21 mouse cellular contexts compared by ENCODE assay signal in genomic region chrX:105114994-105115393, GRCm38 (mm10). TPM values are rescaled to one million over a fixed set of nuclear protein-coding genes. Genes with fewer than 3 reads are reported as not detected.
A peak's percentile ranks its signal among the peaks of the same experiment; 100 is the strongest.
DNase-seq lines count a peak whose midpoint lies in the region; ATAC-seq and TF ChIP-seq lines count a peak whose summit lies in the region.
"Had no signal": no experiment of that assay in that cellular context is flagged by ENCODE, and none has a peak within 500 bp of the region (broad histone marks: within the 10 kb centered on the region; RNA-seq: fewer than 3 reads in every experiment).

No protein-coding gene starts in this region.

- DNase-seq in kidney, adult 9 months, result peak; percentile 7
- no peak for DNase-seq in kidney, adult 18-20 months
- DNase-seq in liver, adult 2 months (ENCODE audit: extremely low read depth, low read depth, low spot score), result peak; percentile 56
- no peak for DNase-seq in liver
- DNase-seq in lung, postnatal 36 days, result no peak
- DNase-seq: adrenal gland, adult 8-10 months; adrenal gland, postnatal 25 days; cerebellum, adult 18-20 months; cerebellum, adult 9-10 months; cerebellum, postnatal 14 days; gastrocnemius, adult 2 months; gastrocnemius, postnatal 14 days; heart, adult 11 months had no signal

- H3K79me2 ChIP-seq in liver, adult 2 months (ENCODE audit: control insufficient read depth, insufficient read depth, low read length), result no peaks in the 10 kb centered on the region

- ATAC-seq in megakaryocyte progenitor cell, adult 5-6 weeks (replicated peaks; ENCODE audit: poor library complexity), result peak; percentile 55; the same call in 1 of the 2 replicates
- ATAC-seq: activated CD4-positive, CD25-positive, alpha-beta regulatory T cell, adult 4 months; CD4-positive, CD25-positive, alpha-beta regulatory T cell, adult 4 months; forebrain, embryonic 13.5 days; forebrain, embryonic 16.5 days had no signal

- H3K4me1 ChIP-seq in liver, adult 2 months (ENCODE audit: control insufficient read depth, insufficient read depth, low read length), result no peaks in the 10 kb centered on the region; the same call in 1 of the 2 replicates
- H3K4me1 ChIP-seq: forebrain, embryonic 13.5 days; hindbrain, embryonic 12.5 days; hindbrain, embryonic 15.5 days had no signal

- H3K9ac ChIP-seq in liver, adult 2 months (ENCODE audit: low read depth, low read length), result no peak overlapping the region
- H3K9ac ChIP-seq: forebrain, embryonic 13.5 days; hindbrain, embryonic 12.5 days; hindbrain, embryonic 15.5 days had no signal

- no peak overlapping the region for H3K27ac ChIP-seq in liver, adult 2 months (replicated peaks; ENCODE audit: insufficient read depth, low read depth, low read length)
- H3K27ac ChIP-seq: forebrain, embryonic 10.5 days; forebrain, embryonic 13.5 days; gastrocnemius, adult 2 months; hindbrain, embryonic 12.5 days; hindbrain, embryonic 15.5 days had no signal

- H3K36me3 ChIP-seq in liver, adult 2 months (ENCODE audit: control insufficient read depth, insufficient read depth, low read length), result no peaks in the 10 kb centered on the region
- H3K36me3 ChIP-seq: forebrain, embryonic 10.5 days; hindbrain, embryonic 12.5 days; hindbrain, embryonic 15.5 days had no signal

- H3K27me3 ChIP-seq in liver, adult 2 months (ENCODE audit: control insufficient read depth, insufficient read depth, low read length), result no peaks in the 10 kb centered on the region

- no peak for TF ChIP-seq CTCF in liver, adult 2 months (IDR thresholded peaks at IDR 0.05; ENCODE audit: low read depth, low read length)

- TF ChIP-seq POLR2A in liver, adult 2 months (IDR thresholded peaks at IDR 0.05; ENCODE audit: extremely low read depth, insufficient read depth, low read length), result no peak

- WGBS in liver, adult 2 months, result 10% methylated on average over 2 of the region's 2 CpGs

- no peak overlapping the region for H3K4me3 ChIP-seq in liver, adult 2 months (ENCODE audit: insufficient read depth, low read depth, low read length)
- H3K4me3 ChIP-seq: forebrain, embryonic 10.5 days; forebrain, embryonic 13.5 days; gastrocnemius, adult 2 months; hindbrain, embryonic 12.5 days; hindbrain, embryonic 15.5 days had no signal

RNA-seq across cellular contexts. Expression of gene Magee1, which starts 5.2 kb away (rescaled TPM):
- 0.92 and 1.3 TPM in 2 replicates for total RNA-seq in liver, adult 2 months (2014; rRNA removed)
- 1.8 and 2.3 TPM in 2 replicates for polyA plus RNA-seq in liver, adult 2 months (2012; rRNA removed)
- 0.54 and 0.89 TPM in 2 replicates for total RNA-seq in megakaryocyte progenitor cell, adult 5-6 weeks (2015)
- 0.37 and 0.84 TPM in 2 replicates for total RNA-seq in megakaryocyte progenitor cell, adult 5-6 weeks (2017)

RNA-seq across cellular contexts. Expression of gene Pbdc1, which starts 35.4 kb away (rescaled TPM):
- total RNA-seq in liver, adult 2 months (2014; rRNA removed), result 10.3 and 12.8 TPM in 2 replicates
- 6.0 and 6.6 TPM in 2 replicates for polyA plus RNA-seq in liver, adult 2 months (2012; rRNA removed)
- total RNA-seq in megakaryocyte progenitor cell, adult 5-6 weeks (2015), result 50.8 and 52.7 TPM in 2 replicates
- 56.9 and 58.4 TPM in 2 replicates for total RNA-seq in megakaryocyte progenitor cell, adult 5-6 weeks (2017)

Comparison
In these comparisons a context has a peak if more than half of its experiments do, and no peak if none do; other contexts are left out.
1. DNase-seq: peak in kidney, adult 9 months (single experiment) and liver, adult 2 months (single experiment); none in kidney, adult 18-20 months (single experiment), liver (single experiment) and lung, postnatal 36 days (single experiment).